Mouse (Mus musculus) intestine, embryonic 14.5 days (tissue): ENCODE measurements around the gene Cct4. TPM values are rescaled to one million over a fixed set of nuclear protein-coding genes. Genes with fewer than 3 reads are reported as not detected.

ENCODE experiments used
- ATAC-seq: fragments of 200-750 bp; cut with Nextera tagmentation; replicated peaks from 2 replicates; pipeline ENCODE4 v1.8.0; 2017; ENCODE audit warnings: low read depth, moderate number of reproducible peaks, moderate TSS enrichment, moderate library complexity; ENCODE audit not compliant: low FRiP score, low TSS enrichment
- DNase-seq: peaks from one replicate; pipeline ENCODE4 v3.0.0-alpha.2; 2018; ENCODE audit warnings: low spot score
- H3K27ac ChIP-seq: fragments of 300-500 bp; sonication (generic); 2 replicates; pipeline ENCODE4 v1.5.1; 2014; ENCODE audit warnings: low read depth, mild to moderate bottlenecking, control low read depth
- H3K27me3 ChIP-seq: fragments of 300-500 bp; sonication (generic); replicated peaks from 2 replicates; pipeline ENCODE4 v1.6.1; 2014; ENCODE audit warnings: low read length, control low read depth; ENCODE audit not compliant: control insufficient read depth, insufficient read depth
- H3K36me3 ChIP-seq: fragments of 300-500 bp; sonication (generic); 2 replicates; pipeline ENCODE4 v1.6.1; 2014; ENCODE audit warnings: low read length, control low read depth; ENCODE audit not compliant: control insufficient read depth, insufficient read depth
- H3K4me1 ChIP-seq: fragments of 300-500 bp; sonication (generic); replicated peaks from 2 replicates; pipeline ENCODE4 v1.6.1; 2014; ENCODE audit warnings: low read length, control low read depth, mixed read lengths; ENCODE audit not compliant: control insufficient read depth, insufficient read depth
- H3K4me2 ChIP-seq: fragments of 300-500 bp; sonication (generic); 2 replicates; pipeline ENCODE4 v1.6.1; 2014; ENCODE audit warnings: low read length
- H3K4me3 ChIP-seq: fragments of 300-500 bp; sonication (generic); 2 replicates; pipeline ENCODE4 v1.5.1; 2014; ENCODE audit warnings: low read depth, low read length, control low read depth, mixed read lengths
- H3K9ac ChIP-seq: fragments of 300-500 bp; sonication (generic); 2 replicates; pipeline ENCODE4 v1.6.1; 2014; ENCODE audit warnings: mild to moderate bottlenecking, low read length
- H3K9me3 ChIP-seq: fragments of 300-500 bp; sonication (generic); 2 replicates; pipeline ENCODE4 v1.6.1; 2016; ENCODE audit warnings: low read length, control low read depth; ENCODE audit not compliant: control insufficient read depth
- WGBS: fragments of 180-500 bp; shearing (Covaris S2); extraction: QIAGEN DNeasy Blood & Tissue Kit; methylation state at CpG from one replicate; pipeline ENCODE4 v1.1.7; 2014; 5-methylcytosine and 5-hydroxymethylcytosine counted together
- polyA plus RNA-seq: library from polyadenylated mRNA; unstranded; fragments of >200 nt; fragmentation: Nextera tagmentation; extraction: Ambion mirVana; gene quantifications from 2 replicates; pipeline ENCODE4 v1.2.1, GENCODE M21; 2014

Cct4 gene
- 288 and 312 TPM in 2 replicates for polyA plus RNA-seq

DNA sequence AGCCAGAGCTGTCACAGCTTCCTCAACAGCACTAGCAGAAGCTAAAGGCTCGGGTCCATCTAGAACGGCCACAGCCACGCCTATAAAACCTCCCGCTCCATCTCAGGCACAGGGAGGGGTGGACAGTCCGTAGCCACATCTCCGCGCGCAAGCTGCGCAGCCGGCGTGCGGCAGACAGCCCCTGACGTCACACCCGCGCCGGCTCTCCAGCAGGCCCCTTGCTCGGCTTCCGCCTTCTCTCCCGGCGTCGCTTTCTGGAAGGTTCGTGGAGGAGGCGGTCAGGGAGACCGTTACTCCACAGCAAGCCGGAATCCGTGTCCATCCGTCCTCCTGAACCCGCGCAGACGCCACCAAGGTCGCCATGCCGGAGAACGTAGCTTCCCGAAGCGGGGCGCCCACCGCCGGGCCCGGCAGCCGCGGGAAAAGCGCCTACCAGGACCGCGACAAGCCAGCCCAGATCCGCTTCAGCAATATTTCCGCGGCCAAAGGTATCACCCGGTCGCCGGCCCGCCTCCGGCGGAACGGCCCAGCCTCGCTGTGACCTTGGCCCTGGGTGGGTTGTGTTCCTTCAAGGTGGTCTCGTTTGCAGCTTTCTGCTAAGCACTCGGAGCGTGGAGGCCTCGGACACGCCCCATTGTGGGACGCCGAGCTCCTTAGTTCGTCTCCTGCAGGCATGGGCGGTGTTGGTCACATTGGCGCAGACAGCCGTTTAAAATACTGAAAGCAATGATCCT lies at the start of gene Cct4:
TSS of gene Cct4 (plus strand) at position 127 of the 734 bp plus-strand sequence.
- H3K9ac ChIP-seq: peak within 1 kb of the TSS; percentile 88
- peak within 1 kb of the TSS; percentile 82 for H3K4me3 ChIP-seq
- H3K36me3 ChIP-seq: peaks cover 26% of the 10 kb centered on the region
- H3K27ac ChIP-seq: peak within 1 kb of the TSS; percentile 94
- no peaks in the 10 kb centered on the region for H3K9me3 ChIP-seq
- WGBS: under 1% methylated on average over 66 of the region's 66 CpGs
- ATAC-seq: peak; percentile 99
- peaks cover 10% of the 10 kb centered on the region for H3K4me1 ChIP-seq
- peak; percentile 96 for DNase-seq
- H3K27me3 ChIP-seq: no peaks in the 10 kb centered on the region
- peak within 1 kb of the TSS; percentile 85 for H3K4me2 ChIP-seq

DNA sequence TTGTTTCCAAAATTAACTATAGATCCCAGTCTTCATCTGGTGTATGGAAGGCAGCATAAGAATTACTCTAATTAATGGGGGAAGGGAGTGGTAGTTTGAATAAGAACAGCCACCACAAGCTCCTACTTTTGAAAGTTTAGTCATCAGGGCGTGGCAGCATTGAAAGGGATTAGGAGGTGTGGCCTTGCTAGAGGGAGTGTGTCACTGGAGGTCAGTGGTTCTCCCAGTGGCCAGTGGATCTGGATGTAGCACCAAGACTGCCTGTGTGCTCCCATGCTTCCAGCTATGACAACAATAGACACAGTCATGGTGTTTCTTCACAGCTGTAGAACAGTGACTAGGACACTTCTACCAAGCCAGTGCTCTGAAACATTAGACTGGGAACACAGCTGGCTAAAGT lies 41.2 kb upstream of the Cct4 start:
- 86% methylated on average over 1 of the region's 1 CpGs for WGBS
- Histone ChIP-seq H3K27ac (no peak overlapping the region), H3K27me3 (no peaks in the 10 kb centered on the region), H3K36me3 (peaks cover 7% of the 10 kb centered on the region; the same call in 1 of the 2 replicates), H3K9ac (no peak overlapping the region), H3K4me2 (no peak overlapping the region), H3K4me1 (no peaks in the 10 kb centered on the region), H3K9me3 (no peaks in the 10 kb centered on the region), H3K4me3 (no peak overlapping the region)
- DNase-seq (no peak), ATAC-seq (no peak)

DNA sequence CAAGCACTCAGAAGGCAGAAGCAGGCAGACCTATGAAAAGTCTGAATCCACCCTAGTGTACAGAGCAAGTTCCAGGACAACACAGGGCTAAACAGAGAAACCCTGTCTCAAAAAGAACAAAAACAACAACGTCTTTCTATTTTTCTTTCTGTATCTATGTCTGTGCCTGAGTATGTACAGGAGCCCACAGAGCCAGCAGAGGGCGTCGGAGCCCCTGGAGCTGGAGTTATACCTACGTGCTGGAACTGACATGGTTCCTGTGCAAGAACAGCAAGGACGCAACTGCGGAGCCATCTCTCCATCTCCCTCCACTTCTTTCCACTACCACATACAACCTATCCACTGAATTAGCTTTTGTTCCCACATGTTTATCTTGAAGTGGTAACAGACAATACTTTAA lies 40.2 kb upstream of the Cct4 start:
- Histone ChIP-seq H3K4me1 (no peaks in the 10 kb centered on the region), H3K9me3 (no peaks in the 10 kb centered on the region), H3K36me3 (peaks cover 7% of the 10 kb centered on the region; the same call in 1 of the 2 replicates), H3K9ac (no peak overlapping the region), H3K27me3 (no peaks in the 10 kb centered on the region), H3K4me2 (no peak overlapping the region), H3K27ac (no peak overlapping the region), H3K4me3 (no peak overlapping the region)
- 92% methylated on average over 6 of the region's 6 CpGs for WGBS
- no peak for ATAC-seq
- DNase-seq: no peak

DNA sequence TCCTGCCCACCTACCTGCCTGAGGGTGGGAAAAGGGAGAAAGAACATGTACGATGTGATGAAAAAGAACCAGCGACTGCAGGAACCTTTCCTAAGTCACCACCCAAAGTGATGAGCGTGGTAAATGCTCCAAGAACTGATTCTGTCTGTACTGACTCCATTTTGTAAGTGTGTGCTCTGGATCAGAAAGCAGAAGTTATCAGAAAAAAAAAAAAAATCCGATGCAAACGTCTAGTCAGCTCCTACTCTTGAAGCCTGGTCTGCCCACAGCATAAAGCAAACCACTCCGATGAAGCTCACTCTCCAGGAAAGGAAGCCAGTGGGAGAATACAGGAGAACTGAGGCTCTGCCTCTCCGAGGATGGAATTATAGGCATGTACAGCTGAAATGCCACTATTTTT lies 37.7 kb upstream of the Cct4 start:
- Histone ChIP-seq H3K27me3 (no peaks in the 10 kb centered on the region), H3K27ac (no peak overlapping the region), H3K9ac (no peak overlapping the region), H3K9me3 (no peaks in the 10 kb centered on the region), H3K4me3 (no peak overlapping the region), H3K4me2 (no peak overlapping the region), H3K4me1 (no peaks in the 10 kb centered on the region), H3K36me3 (peaks cover 20% of the 10 kb centered on the region)
- ATAC-seq: no peak
- 92% methylated on average over 7 of the region's 7 CpGs for WGBS
- DNase-seq: no peak

DNA sequence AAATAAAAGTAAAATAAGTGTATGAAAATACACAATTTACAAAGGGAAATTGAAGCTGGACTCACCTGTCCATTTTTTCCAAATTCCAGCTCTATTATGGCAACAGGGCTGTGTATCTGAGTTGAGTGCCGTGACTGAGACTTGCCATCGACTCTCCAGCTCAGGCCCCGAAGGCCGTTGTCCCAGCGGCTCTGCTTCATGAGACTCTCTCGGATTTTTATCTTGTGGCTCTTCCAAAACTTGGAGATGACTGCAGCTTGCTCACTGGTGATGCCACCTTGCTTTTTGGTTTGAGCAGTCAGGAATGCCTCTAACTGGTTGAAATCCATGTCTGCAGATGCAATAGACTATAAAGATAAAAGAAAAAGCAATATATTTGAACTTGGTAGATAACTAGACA lies 34.0 kb upstream of the Cct4 start:
- H3K4me3 ChIP-seq: no peak overlapping the region
- no peak overlapping the region for H3K4me2 ChIP-seq
- H3K27ac ChIP-seq: no peak overlapping the region
- no peak for DNase-seq
- peaks cover 20% of the 10 kb centered on the region for H3K36me3 ChIP-seq
- H3K4me1 ChIP-seq: no peaks in the 10 kb centered on the region
- no peak for ATAC-seq
- no peaks in the 10 kb centered on the region for H3K9me3 ChIP-seq
- H3K27me3 ChIP-seq: no peaks in the 10 kb centered on the region
- no peak overlapping the region for H3K9ac ChIP-seq
- 95% methylated on average over 6 of the region's 6 CpGs for WGBS

DNA sequence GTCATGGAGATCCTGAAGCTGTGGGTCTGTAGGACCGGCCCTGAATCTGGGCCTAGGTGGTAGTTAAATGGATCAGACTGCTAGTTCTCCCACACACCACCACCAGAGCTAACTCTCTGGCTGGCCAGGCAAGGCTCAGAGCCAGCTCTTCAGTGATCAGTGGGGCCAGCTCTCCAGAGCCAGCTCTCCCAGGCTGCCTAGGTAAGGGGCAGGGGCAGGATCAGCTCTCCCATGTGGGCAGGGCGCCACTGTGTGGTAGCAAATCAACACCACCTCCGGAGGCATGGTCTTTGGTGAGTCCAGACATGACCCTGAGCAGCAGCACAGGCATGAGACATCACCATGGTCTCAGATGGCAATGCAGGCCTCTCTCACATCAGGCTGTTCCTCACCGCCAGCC lies 33.5 kb upstream of the Cct4 start:
- ATAC-seq (no peak; the same call in 1 of the 2 replicates), DNase-seq (no peak)
- H3K27ac ChIP-seq: no peak overlapping the region
- H3K9me3 ChIP-seq: no peaks in the 10 kb centered on the region
- H3K4me2 ChIP-seq: no peak overlapping the region
- H3K9ac ChIP-seq: no peak overlapping the region
- 73% methylated on average over 4 of the region's 4 CpGs for WGBS
- H3K4me1 ChIP-seq: no peaks in the 10 kb centered on the region
- no peak overlapping the region for H3K4me3 ChIP-seq
- no peaks in the 10 kb centered on the region for H3K27me3 ChIP-seq
- H3K36me3 ChIP-seq: peaks cover 20% of the 10 kb centered on the region

DNA sequence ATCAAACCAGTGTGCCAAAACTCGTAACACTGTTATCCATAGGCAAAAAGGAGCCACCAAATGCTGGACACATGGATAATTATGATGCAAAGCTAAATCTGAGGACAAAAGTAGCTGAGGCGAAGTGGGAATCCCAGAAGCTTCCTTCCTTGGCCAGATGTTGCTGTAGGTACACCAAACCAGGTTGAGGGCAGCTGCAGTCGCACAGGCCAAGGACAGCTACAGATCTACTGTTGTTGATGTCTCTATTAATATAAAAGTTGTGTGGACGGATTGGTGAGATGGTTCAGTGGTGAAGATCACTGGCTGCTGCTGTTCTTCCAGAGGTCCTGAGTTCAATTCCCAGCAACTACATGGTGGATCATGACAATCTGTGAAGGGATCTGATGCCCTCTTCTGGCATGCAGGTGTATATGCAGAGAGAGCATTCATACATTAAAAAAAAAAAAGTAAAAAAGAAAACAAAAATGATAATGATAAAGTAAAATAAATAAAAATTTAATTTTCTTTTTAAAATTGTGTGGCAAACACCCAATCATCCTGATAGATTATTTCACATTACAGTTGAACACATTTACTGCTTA lies 32.4 kb upstream of the Cct4 start:
- no peak overlapping the region for H3K4me3 ChIP-seq
- DNase-seq (no peak), ATAC-seq (no peak)
- H3K9ac ChIP-seq: no peak overlapping the region
- H3K4me2 ChIP-seq: no peak overlapping the region
- H3K27me3 ChIP-seq: no peaks in the 10 kb centered on the region
- H3K36me3 ChIP-seq: peaks cover 16% of the 10 kb centered on the region
- WGBS: 89% methylated on average over 4 of the region's 4 CpGs
- no peaks in the 10 kb centered on the region for H3K4me1 ChIP-seq
- H3K9me3 ChIP-seq: no peaks in the 10 kb centered on the region
- no peak overlapping the region for H3K27ac ChIP-seq

DNA sequence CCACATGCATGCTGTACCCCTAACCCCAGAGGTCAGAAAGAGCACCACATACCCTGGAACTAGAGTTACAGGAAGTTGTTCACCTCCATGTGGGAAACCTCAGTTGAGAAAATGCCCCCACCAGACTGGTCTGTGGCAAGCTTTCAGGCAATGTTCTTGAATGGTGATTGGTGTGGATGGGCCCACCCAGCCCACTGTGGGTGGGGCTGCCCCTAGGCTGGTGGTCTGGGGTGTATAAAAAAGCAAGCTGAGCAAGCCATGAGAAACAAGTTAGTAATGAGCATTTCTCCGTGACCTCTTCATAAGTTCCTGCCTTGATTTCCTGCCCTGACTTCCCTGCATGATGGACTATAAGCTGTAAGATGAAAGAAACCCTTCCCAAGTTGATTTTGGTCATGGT lies 28.2 kb upstream of the Cct4 start:
- H3K9ac ChIP-seq: no peak overlapping the region
- no peak overlapping the region for H3K27ac ChIP-seq
- H3K4me1 ChIP-seq: no peaks in the 10 kb centered on the region
- peaks cover 2% of the 10 kb centered on the region for H3K9me3 ChIP-seq
- WGBS: 83% methylated on average over 1 of the region's 1 CpGs
- H3K36me3 ChIP-seq: no peaks in the 10 kb centered on the region
- H3K4me3 ChIP-seq: no peak overlapping the region
- ATAC-seq (no peak), DNase-seq (no peak)
- no peaks in the 10 kb centered on the region for H3K27me3 ChIP-seq
- H3K4me2 ChIP-seq: no peak overlapping the region

DNA sequence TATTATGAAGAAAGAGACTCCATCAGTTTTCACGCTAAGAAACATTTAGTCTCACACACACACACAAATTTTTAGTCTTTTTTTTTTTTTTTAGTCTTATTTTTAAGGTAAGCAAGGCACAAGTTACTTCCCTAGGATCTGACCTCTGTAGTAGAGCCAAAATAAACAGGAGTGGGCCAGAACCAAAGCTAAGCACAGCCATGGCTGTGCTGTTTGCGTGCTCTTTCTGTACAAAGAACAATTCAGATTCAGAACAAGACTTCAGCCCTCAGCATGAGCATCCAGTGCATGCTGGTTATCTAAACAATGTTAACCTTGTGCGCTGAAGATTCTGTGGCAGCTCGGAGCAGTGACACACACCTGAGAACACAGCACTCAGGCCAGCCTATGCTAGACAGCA lies 25.9 kb upstream of the Cct4 start:
- no peak for ATAC-seq
- Histone ChIP-seq H3K27ac (no peak overlapping the region), H3K4me1 (no peaks in the 10 kb centered on the region), H3K4me2 (no peak overlapping the region), H3K36me3 (no peaks in the 10 kb centered on the region), H3K27me3 (no peaks in the 10 kb centered on the region), H3K9me3 (peaks cover 10% of the 10 kb centered on the region), H3K4me3 (no peak overlapping the region), H3K9ac (no peak overlapping the region)
- 68% methylated on average over 4 of the region's 4 CpGs for WGBS
- no peak for DNase-seq
